Mouse (Mus musculus) A20 (cell line): ENCODE measurements around the gene Gps2.

Source experiments
- DNase-seq: peaks from one replicate; pipeline ENCODE4 v3.0.0-alpha.2; 2011; ENCODE audit warnings: low read depth, low spot score

The Gps2 gene

DNA sequence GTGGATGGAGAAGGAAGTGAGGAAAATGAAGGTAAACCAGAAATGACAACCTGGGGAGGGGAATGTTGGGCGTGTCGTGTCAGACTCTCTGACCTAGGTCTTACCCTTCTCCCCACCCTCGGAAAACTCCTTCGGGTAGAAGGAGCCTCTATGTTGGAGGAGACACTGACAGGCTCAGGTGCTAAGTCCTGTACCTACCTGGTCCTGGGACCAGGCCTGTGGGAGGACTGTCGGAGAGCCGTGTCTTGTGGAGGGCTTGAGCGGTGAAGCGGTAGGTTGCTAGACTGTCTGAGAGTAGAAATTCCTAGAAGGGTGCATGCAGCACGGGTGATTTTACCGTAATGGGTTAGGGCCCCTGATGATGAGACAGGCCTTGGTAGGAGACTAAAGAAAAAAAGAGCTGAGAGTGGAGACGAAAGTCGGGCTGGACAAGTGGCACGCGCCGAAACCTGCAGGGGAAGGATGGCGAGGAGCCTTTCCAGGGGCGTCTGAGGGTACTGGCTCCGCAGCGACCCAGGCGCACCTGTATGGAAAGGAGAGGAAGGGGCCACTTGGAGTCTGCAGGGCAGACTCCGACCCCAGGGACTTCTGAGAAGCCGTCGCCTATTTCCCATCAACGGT lies 51.1 kb downstream of the Gps2 start, which contains the start of gene Cldn7:
TSS of gene Cldn7 (plus strand) at position 130 of the 621 bp plus-strand sequence.
- no peak for DNase-seq

DNA sequence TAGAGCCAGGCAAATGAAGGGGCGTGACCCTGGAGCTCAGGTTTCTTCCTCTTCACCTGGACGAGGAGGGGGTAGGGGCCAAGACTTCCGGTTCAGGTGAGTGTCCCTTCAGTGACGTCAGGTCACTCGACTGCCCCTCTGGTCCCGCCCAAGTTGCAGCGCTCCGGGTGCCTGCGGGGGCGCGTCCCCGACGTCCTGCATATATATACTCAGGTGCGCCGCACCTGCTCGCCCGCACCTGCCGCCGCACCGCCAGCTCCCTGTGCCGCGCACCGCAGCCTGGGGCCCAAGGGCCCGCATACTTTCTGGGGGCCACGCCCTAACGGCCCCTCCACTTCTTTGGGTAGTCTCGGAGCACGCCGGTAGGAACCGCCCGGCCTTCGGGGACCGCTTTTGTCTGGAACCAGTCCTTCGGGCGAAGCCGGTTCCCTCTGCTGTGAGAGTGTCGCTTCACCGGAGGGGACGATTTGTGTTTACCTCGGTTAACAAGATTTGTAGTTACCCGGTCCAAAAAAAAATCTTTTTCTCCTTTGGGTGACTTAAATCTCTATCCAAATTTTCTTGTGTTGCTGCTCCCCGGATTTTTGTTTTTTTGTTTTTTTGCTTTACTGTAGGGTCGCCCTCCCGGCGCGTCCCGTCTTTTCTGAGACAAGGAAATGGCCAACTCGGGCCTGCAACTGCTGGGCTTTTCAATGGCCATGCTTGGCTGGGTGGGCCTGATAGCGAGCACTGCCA lies 51.8 kb downstream of the Gps2 start:
- no peak for DNase-seq
